Mouse (Mus musculus) CH12.LX (cell line): ENCODE data around the gene Tmem243.

Experiments
- CHD1 ChIP-seq: IDR thresholded peaks from 2 replicates; pipeline ENCODE4 v1.6.1; 2012; ENCODE audit warnings: low read depth, low read length, improper control_type of control experiment, inconsistent platforms
- CTCF ChIP-seq, 2 experiments: IDR thresholded peaks in 1 of 2; conservative IDR thresholded peaks in 1 of 2; 2 replicates each; pipeline ENCODE4 v1.5.1; 2011 to 2012; ENCODE audit warnings: low read depth in 2 of 2, low read length in 2 of 2, improper control_type of control experiment in 1 of 2, inconsistent platforms in 1 of 2, mild to moderate bottlenecking in 1 of 2, moderate library complexity in 1 of 2
- EP300 ChIP-seq: IDR thresholded peaks from 2 replicates; pipeline ENCODE4 v1.6.1; 2011; ENCODE audit warnings: low read length, improper control_type of control experiment
- ETS1 ChIP-seq: conservative IDR thresholded peaks from 2 replicates; pipeline ENCODE4 v1.6.1; 2012; ENCODE audit warnings: low read depth, mild to moderate bottlenecking, inconsistent platforms, low read length, improper control_type of control experiment, moderate library complexity
- NELFE ChIP-seq: IDR thresholded peaks from 2 replicates; pipeline ENCODE4 v1.6.1; 2011; ENCODE audit warnings: low read depth, low read length, improper control_type of control experiment
- PAX5 ChIP-seq: IDR thresholded peaks from 2 replicates; pipeline ENCODE4 v1.6.1; 2012; ENCODE audit warnings: low read length, inconsistent platforms, mixed read lengths
- POLR2A ChIP-seq: IDR thresholded peaks from 2 replicates; pipeline ENCODE4 v1.6.1; 2011; ENCODE audit warnings: low read depth, mild to moderate bottlenecking, improper control_type of control experiment, low read length
- POLR2AphosphoS2 ChIP-seq: IDR thresholded peaks from 2 replicates; pipeline ENCODE4 v1.6.1; 2011; ENCODE audit warnings: low read depth, low read length, improper control_type of control experiment
- ZNF384 ChIP-seq: IDR thresholded peaks from 2 replicates; pipeline ENCODE4 v1.6.1; 2012; ENCODE audit warnings: low read depth, low read length, improper control_type of control experiment, inconsistent platforms

GRCm38 (mm10) chr5:9073177-9073854, 27.2 kb upstream of the Tmem243 start:
- peak; percentile 40 to 100 for TF ChIP-seq CTCF (conservative IDR thresholded peaks at IDR 0.05 in 1 of 2, IDR thresholded peaks at IDR 0.05 in 1 of 2; ENCODE audit: low read depth in 2 of 2, low read length in 2 of 2)
- no peak for TF ChIP-seq ETS1
- no peak for TF ChIP-seq PAX5
- TF ChIP-seq POLR2AphosphoS2, result no peak
- peak; percentile 78; the same call in 1 of the 2 replicates for TF ChIP-seq NELFE
- no peak for TF ChIP-seq POLR2A
- TF ChIP-seq ZNF384, result peak; percentile 49; the same call in 1 of the 2 replicates
- no peak for TF ChIP-seq CHD1
- no peak for TF ChIP-seq EP300
